Mouse (Mus musculus) midbrain, embryonic 13.5 days (tissue): ENCODE measurements at regions not wholly inside any gene's neighbourhood (a gene's known extent, or its start where the extent isn't known, plus 50 kb on each side); places are given as distances from the start of the nearest gene placed in this dataset.
A peak's percentile ranks its signal among the peaks of the same experiment; 100 is the strongest.

Experiments
- ATAC-seq: fragments of 200-750 bp; cut with Nextera tagmentation; 2 replicates; pipeline ENCODE4 v1.8.0; 2017; ENCODE audit warnings: mild to moderate bottlenecking, moderate TSS enrichment, moderate library complexity
- H3K27ac ChIP-seq: fragments of 300-500 bp; sonication (generic); 2 replicates; pipeline ENCODE4 v1.5.1; 2015; ENCODE audit warnings: inconsistent platforms, mild to moderate bottlenecking, moderate library complexity
- H3K27me3 ChIP-seq: fragments of 300-500 bp; sonication (generic); 2 replicates; pipeline ENCODE4 v1.6.1; 2015; ENCODE audit warnings: mild to moderate bottlenecking, inconsistent platforms
- H3K36me3 ChIP-seq: fragments of 300-500 bp; sonication (generic); 2 replicates; pipeline ENCODE4 v1.6.1; 2015; ENCODE audit warnings: mild to moderate bottlenecking, inconsistent platforms
- H3K4me1 ChIP-seq: fragments of 300-500 bp; sonication (generic); replicated peaks from 2 replicates; pipeline ENCODE4 v1.6.1; 2015; ENCODE audit warnings: inconsistent platforms
- H3K4me2 ChIP-seq: fragments of 300-500 bp; sonication (generic); replicated peaks from 2 replicates; pipeline ENCODE4 v1.6.1; 2015; ENCODE audit warnings: moderate library complexity, mild to moderate bottlenecking, inconsistent platforms
- H3K4me3 ChIP-seq: fragments of 300-500 bp; sonication (generic); replicated peaks from 2 replicates; pipeline ENCODE4 v1.5.1; 2015; ENCODE audit warnings: mild to moderate bottlenecking, inconsistent platforms
- H3K9ac ChIP-seq: fragments of 300-500 bp; sonication (generic); replicated peaks from 2 replicates; pipeline ENCODE4 v1.6.1; 2015; ENCODE audit warnings: mild to moderate bottlenecking, inconsistent platforms
- H3K9me3 ChIP-seq: fragments of 300-500 bp; sonication (generic); 2 replicates; pipeline ENCODE4 v1.6.1; 2016; ENCODE audit warnings: mild to moderate bottlenecking, inconsistent platforms
- WGBS: fragments of 180-500 bp; shearing (Covaris S2); methylation state at CpG from one replicate; pipeline ENCODE4 v1.1.7; 2015; 5-methylcytosine and 5-hydroxymethylcytosine counted together

DNA sequence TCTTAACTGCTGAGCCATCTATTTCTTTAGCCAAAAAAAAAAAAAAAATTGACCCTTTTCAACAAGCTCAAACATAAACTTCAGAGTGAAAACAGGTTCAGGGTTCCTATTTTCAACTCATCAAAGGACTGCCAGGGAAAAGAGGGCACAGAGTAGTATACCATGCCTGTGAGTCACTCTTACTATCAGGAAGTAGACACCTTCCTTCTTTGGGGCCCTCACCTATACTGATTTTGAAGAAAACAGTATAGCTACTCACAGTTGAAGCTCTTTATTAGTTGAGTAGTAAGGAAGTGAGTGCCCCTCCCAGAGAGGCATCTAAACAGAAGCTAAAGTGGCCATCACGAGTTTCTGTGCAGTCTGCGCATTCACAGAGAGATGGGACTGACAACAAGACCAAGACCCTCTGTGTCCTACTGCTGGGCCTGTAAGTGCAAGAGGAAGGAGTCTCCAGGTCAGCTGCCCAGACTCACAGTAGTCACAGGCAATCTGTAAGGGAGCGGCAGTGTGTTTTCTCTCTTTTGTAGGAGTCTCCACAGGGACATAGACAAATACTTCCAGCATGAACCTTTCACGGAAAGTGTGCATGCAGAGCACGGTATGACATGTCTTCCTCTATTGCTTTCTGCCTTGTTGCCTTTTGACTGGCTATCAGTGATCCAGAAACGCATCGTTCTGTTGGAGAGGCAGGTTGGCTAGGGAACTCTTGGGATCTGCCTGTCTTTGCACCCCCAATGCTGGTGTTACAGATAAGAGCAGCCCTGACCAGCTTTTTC is 303.8 kb upstream of the Zmiz1 start:
- H3K9me3 ChIP-seq: no peaks in the 10 kb centered on the region
- H3K36me3 ChIP-seq: no peaks in the 10 kb centered on the region
- H3K4me3 ChIP-seq: no peak overlapping the region
- peaks cover 25% of the 10 kb centered on the region for H3K4me1 ChIP-seq
- 74% methylated on average over 7 of the region's 7 CpGs for WGBS
- no peak overlapping the region for H3K27ac ChIP-seq
- no peak overlapping the region for H3K9ac ChIP-seq
- H3K27me3 ChIP-seq: no peaks in the 10 kb centered on the region
- ATAC-seq: no peak
- no peak overlapping the region for H3K4me2 ChIP-seq

DNA sequence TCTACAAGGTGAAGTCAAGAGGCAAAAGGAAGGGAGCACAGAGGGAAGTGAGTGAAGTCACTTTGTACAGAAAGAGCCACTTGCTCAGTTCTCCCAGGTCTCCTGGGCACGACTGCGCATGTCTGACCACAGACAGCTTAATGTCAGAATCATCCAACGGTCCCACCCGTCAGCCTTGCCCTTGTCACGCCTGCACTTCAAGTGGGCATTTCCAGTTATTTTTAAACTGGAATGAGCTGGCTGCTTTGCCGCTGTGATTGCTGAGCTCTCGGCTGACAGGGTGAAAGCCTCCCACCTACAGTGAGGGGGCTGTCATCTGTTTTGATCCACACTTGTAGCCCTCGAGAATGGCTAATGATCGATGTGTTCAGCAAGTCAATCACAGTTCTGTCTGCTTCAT is 302.8 kb upstream of the Zmiz1 start:
- ATAC-seq: 0 out of 2 replicates have a peak, but pooled peaks have one; percentile 43

GRCm38 (mm10) chr14:25161684-25162321 is 297.2 kb upstream of the Zmiz1 start:
- WGBS: 81% methylated on average over 8 of the region's 8 CpGs
- no peaks in the 10 kb centered on the region for H3K9me3 ChIP-seq
- no peak overlapping the region for H3K4me3 ChIP-seq
- no peak overlapping the region for H3K9ac ChIP-seq
- H3K36me3 ChIP-seq: no peaks in the 10 kb centered on the region
- no peak overlapping the region for H3K4me2 ChIP-seq
- H3K27ac ChIP-seq: no peak overlapping the region
- no peaks in the 10 kb centered on the region for H3K27me3 ChIP-seq
- no peak for ATAC-seq
- peaks cover 7% of the 10 kb centered on the region for H3K4me1 ChIP-seq

More for the DNA sequence above, 302.8 kb upstream of the Zmiz1 start:
- Histone ChIP-seq H3K4me3 (no peak overlapping the region), H3K4me1 (peaks cover 25% of the 10 kb centered on the region), H3K36me3 (no peaks in the 10 kb centered on the region), H3K4me2 (no peak overlapping the region), H3K9ac (no peak overlapping the region), H3K27me3 (no peaks in the 10 kb centered on the region), H3K9me3 (no peaks in the 10 kb centered on the region), H3K27ac (peak overlapping the region; percentile 14)
- 59% methylated on average over 9 of the region's 9 CpGs for WGBS

DNA sequence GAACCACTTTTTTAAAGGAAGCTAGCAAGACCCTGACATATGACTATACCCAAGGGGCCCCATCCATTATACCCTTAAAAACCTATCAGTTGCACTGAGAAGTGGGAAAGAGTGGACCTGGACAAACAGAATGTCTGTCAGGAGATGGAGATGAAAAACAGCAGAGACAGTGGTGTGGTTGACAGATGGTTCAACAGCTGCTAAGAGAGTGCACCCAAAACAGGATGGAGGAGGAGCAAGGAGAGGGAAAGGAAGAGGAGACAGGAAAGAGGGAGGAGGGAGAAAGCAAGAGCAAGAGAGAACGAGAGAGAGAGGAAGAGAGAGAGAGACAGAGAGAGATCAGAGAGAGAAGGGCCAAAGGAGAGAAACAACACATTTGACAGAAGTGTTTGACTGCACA is 292.8 kb upstream of the Zmiz1 start:
- peaks cover 12% of the 10 kb centered on the region for H3K4me1 ChIP-seq
- H3K9me3 ChIP-seq: no peaks in the 10 kb centered on the region
- no peaks in the 10 kb centered on the region for H3K36me3 ChIP-seq
- no peak overlapping the region for H3K4me2 ChIP-seq
- H3K9ac ChIP-seq: no peak overlapping the region
- no peak for ATAC-seq
- H3K4me3 ChIP-seq: no peak overlapping the region
- H3K27ac ChIP-seq: no peak overlapping the region
- 11% methylated on average over 1 of the region's 1 CpGs for WGBS
- H3K27me3 ChIP-seq: no peaks in the 10 kb centered on the region

DNA sequence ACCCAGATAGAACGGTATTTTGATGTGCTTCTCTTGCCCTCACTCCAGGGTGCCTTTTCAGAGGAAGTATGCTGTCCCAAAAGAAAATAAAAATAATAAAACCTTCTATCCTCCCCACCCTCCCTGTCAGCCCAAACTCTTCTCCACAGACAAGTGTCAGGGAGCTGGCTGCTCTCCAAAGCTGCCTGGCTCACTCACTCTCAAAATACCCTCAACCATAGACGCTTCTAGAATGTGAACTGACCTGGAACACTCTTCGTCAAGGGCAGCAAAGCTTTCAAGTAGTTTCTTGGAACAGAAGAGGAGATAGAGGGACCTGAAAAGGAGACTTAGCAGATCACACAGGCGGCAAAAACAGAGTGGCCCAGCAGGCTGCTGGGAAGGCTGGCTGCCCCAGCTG is 291.4 kb upstream of the Zmiz1 start:
- Histone ChIP-seq H3K27me3 (no peaks in the 10 kb centered on the region), H3K4me1 (peaks cover 12% of the 10 kb centered on the region), H3K4me2 (no peak overlapping the region), H3K4me3 (no peak overlapping the region), H3K27ac (no peak overlapping the region), H3K36me3 (no peaks in the 10 kb centered on the region), H3K9ac (no peak overlapping the region), H3K9me3 (no peaks in the 10 kb centered on the region)
- no peak for ATAC-seq
- 43% methylated on average over 4 of the region's 4 CpGs for WGBS

- Histone ChIP-seq H3K4me3 (no peak overlapping the region), H3K36me3 (no peaks in the 10 kb centered on the region), H3K27me3 (no peaks in the 10 kb centered on the region), H3K9me3 (no peaks in the 10 kb centered on the region), H3K4me1 (peaks cover 12% of the 10 kb centered on the region), H3K27ac (no peak overlapping the region), H3K4me2 (no peak overlapping the region), H3K9ac (no peak overlapping the region)
- no peak for ATAC-seq
- WGBS: 63% methylated on average over 5 of the region's 5 CpGs
These were observed 290.7 kb upstream of the Zmiz1 start for GRCm38 (mm10) chr14:25168310-25168709.

- no peaks in the 10 kb centered on the region for H3K36me3 ChIP-seq
- no peaks in the 10 kb centered on the region for H3K27me3 ChIP-seq
- H3K9ac ChIP-seq: no peak overlapping the region
- H3K27ac ChIP-seq: no peak overlapping the region
- ATAC-seq: no peak
- 78% methylated on average over 6 of the region's 6 CpGs for WGBS
- no peaks in the 10 kb centered on the region for H3K9me3 ChIP-seq
- H3K4me1 ChIP-seq: no peaks in the 10 kb centered on the region
- no peak overlapping the region for H3K4me2 ChIP-seq
- no peak overlapping the region for H3K4me3 ChIP-seq
These were observed 285.7 kb upstream of the Zmiz1 start for GRCm38 (mm10) chr14:25173281-25173680.

DNA sequence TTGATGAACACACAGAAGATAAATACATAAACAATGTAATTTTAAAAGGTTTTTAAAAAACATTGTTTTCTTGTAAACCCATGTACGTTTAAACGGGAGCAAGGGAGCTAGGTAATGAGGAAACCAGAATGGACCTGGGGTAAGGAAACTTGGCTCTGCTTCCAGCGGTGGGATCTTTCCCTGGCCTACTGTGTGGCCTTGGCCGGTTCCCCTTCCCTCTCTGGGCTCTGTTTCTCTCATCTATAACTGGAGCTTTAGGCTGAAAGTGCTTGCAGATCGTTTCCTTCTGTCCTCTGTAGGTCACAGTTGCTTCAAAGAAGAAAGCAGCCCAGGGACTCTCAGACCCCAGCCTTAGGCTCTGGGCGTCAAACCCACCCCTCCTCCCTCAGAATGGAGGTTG is 285.1 kb upstream of the Zmiz1 start:
- Histone ChIP-seq H3K9me3 (no peaks in the 10 kb centered on the region), H3K4me3 (no peak overlapping the region), H3K36me3 (no peaks in the 10 kb centered on the region), H3K27me3 (no peaks in the 10 kb centered on the region), H3K4me2 (no peak overlapping the region), H3K9ac (no peak overlapping the region), H3K4me1 (no peaks in the 10 kb centered on the region), H3K27ac (no peak overlapping the region)
- no peak for ATAC-seq
- WGBS: 72% methylated on average over 6 of the region's 6 CpGs

GRCm38 (mm10) chr14:25174402-25174801 is 284.6 kb upstream of the Zmiz1 start:
- no peaks in the 10 kb centered on the region for H3K36me3 ChIP-seq
- no peak for ATAC-seq
- no peak overlapping the region for H3K4me2 ChIP-seq
- 54% methylated on average over 2 of the region's 2 CpGs for WGBS
- 0 out of 2 replicates have a peak, but pooled peaks cover 3% of the 10 kb centered on the region for H3K4me1 ChIP-seq
- H3K27ac ChIP-seq: no peak overlapping the region
- no peaks in the 10 kb centered on the region for H3K9me3 ChIP-seq
- H3K27me3 ChIP-seq: no peaks in the 10 kb centered on the region
- H3K9ac ChIP-seq: no peak overlapping the region
- no peak overlapping the region for H3K4me3 ChIP-seq

- Histone ChIP-seq H3K27ac (no peak overlapping the region), H3K4me1 (peaks cover 18% of the 10 kb centered on the region), H3K4me3 (no peak overlapping the region), H3K4me2 (no peak overlapping the region), H3K9ac (no peak overlapping the region), H3K27me3 (no peaks in the 10 kb centered on the region), H3K9me3 (no peaks in the 10 kb centered on the region), H3K36me3 (no peaks in the 10 kb centered on the region)
- ATAC-seq: no peak
- WGBS: 85% methylated on average over 6 of the region's 6 CpGs
These were observed 282.8 kb upstream of the Zmiz1 start for GRCm38 (mm10) chr14:25176206-25176605.

DNA sequence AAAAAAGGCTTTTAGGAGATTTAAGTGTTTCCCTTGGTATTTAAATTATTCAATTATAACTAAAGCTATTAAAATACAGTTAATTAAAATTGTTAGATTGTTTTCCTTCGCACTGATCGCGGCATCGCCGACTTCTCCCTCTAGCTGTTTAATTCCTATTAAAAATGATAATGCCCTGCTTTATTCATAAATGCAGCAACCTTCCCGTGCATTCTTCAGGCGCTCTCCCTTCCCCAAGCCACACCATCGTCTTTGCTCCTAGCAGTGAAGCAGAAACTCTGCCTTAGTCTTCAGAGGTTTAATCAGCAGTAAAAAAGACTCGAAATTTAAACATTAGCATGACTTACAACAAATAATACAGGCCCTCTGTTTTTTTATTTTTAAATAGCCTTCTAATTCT is 278.9 kb upstream of the Zmiz1 start:
- Histone ChIP-seq H3K36me3 (no peaks in the 10 kb centered on the region), H3K27ac (peak overlapping the region; percentile 35; the same call in 1 of the 2 replicates), H3K4me3 (no peak overlapping the region), H3K4me1 (peaks cover 24% of the 10 kb centered on the region), H3K9me3 (no peaks in the 10 kb centered on the region), H3K9ac (no peak overlapping the region), H3K4me2 (no peak overlapping the region), H3K27me3 (no peaks in the 10 kb centered on the region)
- WGBS: 46% methylated on average over 9 of the region's 9 CpGs
- ATAC-seq: no peak

DNA sequence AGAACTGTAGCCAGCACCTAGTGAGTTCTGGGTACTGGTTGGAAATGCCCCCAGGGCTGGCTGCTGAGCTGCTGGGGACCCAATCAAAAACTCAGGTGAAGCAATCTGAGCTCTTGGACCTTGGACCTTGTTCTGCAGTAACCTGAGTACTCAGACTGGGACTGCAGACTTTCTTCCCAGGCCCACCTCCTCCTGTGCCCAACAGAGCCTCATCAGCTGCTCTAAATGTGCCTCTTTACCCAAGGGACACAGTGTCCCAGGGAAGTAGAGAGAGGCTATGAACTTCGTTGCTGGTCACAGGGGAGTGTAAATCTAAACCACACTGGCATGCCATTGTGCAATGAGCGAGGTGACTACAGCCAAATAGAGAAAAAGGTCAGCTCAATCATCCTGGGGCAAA is 277.6 kb upstream of the Zmiz1 start:
- Histone ChIP-seq H3K4me3 (no peak overlapping the region), H3K27me3 (no peaks in the 10 kb centered on the region), H3K9me3 (no peaks in the 10 kb centered on the region), H3K27ac (no peak overlapping the region), H3K9ac (no peak overlapping the region), H3K4me1 (peaks cover 36% of the 10 kb centered on the region), H3K4me2 (no peak overlapping the region), H3K36me3 (no peaks in the 10 kb centered on the region)
- ATAC-seq: no peak
- WGBS: 75% methylated on average over 2 of the region's 2 CpGs
